9 mouse cellular contexts compared by ENCODE assay signal in the genomic region with DNA sequence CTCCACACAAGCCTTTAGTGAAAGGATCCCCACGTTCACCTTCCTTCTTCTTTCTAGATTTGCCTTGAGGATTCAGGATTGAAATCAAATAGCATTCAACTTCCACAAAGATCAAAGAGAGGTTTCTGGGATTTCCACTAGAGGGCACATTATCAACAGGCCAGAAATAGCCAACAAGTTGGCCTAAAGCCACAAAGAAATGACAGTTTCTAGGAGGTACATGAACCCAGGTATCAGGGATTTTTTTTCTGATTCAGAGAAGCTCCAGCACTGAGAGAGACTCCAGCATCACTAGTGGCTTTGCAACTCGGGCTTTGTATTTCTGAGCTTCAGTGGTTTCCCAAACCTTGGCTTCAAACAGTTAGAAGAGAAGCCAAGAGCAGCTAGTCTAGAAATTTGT.
DNase-seq lines count a peak whose midpoint lies in the region; TF ChIP-seq lines count a peak whose summit lies in the region.
"Had no signal": no experiment of that assay in that cellular context is flagged by ENCODE, and none has a peak within 500 bp of the region (broad histone marks: within the 10 kb centered on the region; RNA-seq: fewer than 3 reads in every experiment).

No protein-coding gene starts in this region.

- WGBS in lung, adult 2 months: 17% methylated on average over 2 of the region's 2 CpGs

- peak; percentile 13 to 86 for DNase-seq in adrenal gland, adult (ENCODE audit: inconsistent age in 2 of 2, low spot score in 1 of 2)
- no peak for DNase-seq in adrenal gland, postnatal 25 days
- DNase-seq in kidney, postnatal 14 days: peak; percentile 39
- DNase-seq in kidney, postnatal 10 days: no peak
- DNase-seq in NIH3T3 (ENCODE audit: low read depth): peak; percentile 72
- peak; percentile 18 for DNase-seq in lung, adult 2 months
- no peak for DNase-seq in testis, postnatal 10 days (ENCODE audit: low spot score)
- no peak for DNase-seq in cerebellum, postnatal 36 days

- H3K4me1 ChIP-seq in lung, adult 2 months (ENCODE audit: control insufficient read depth, insufficient read depth, low read length): peaks cover 4% of the 10 kb centered on the region
- H3K4me1 ChIP-seq: liver, embryonic 15.5 days had no signal

- TF ChIP-seq CTCF in lung, adult 2 months (IDR thresholded peaks at IDR 0.05; ENCODE audit: insufficient read depth, low read length): 0 out of 2 replicates have a peak, but pooled peaks have one; percentile 19

- TF ChIP-seq POLR2A in lung, adult 2 months (IDR thresholded peaks at IDR 0.05; ENCODE audit: borderline replicate concordance, extremely low read depth, low read depth, low read length): no peak

- H3K4me3 ChIP-seq in lung, adult 2 months (replicated peaks; ENCODE audit: extremely low read depth, low read depth, low read length): no peak overlapping the region
- H3K4me3 ChIP-seq: liver, embryonic 15.5 days had no signal

Comparison
In these comparisons a context has a peak if more than half of its experiments do, and no peak if none do; other contexts are left out.
1. DNase-seq: peak in adrenal gland, adult (2 of 2), kidney, postnatal 14 days (single experiment), NIH3T3 (single experiment) and lung, adult 2 months (single experiment); none in adrenal gland, postnatal 25 days (single experiment), kidney, postnatal 10 days (single experiment), testis, postnatal 10 days (single experiment) and cerebellum, postnatal 36 days (0 of 2).